Mouse (Mus musculus) C2C12 (cell line): ENCODE measurements around the gene Ell.

Experiments used
- CTCF ChIP-seq: IDR thresholded peaks from one replicate; pipeline ENCODE4 v1.5.1; 2011; ENCODE audit not compliant: control insufficient read depth, insufficient read depth, insufficient read length
- MAX ChIP-seq: IDR thresholded peaks from one replicate; pipeline ENCODE4 v1.6.1; 2011; ENCODE audit warnings: mild to moderate bottlenecking, control low read depth
- MYOD1 ChIP-seq: IDR thresholded peaks from one replicate; pipeline ENCODE4 v1.6.1; 2011; ENCODE audit warnings: low read depth; ENCODE audit not compliant: control insufficient read depth, insufficient read length
- MYOG ChIP-seq: IDR thresholded peaks from one replicate; pipeline ENCODE4 v1.6.1; 2011; ENCODE audit not compliant: control insufficient read depth, insufficient read length; ENCODE audit errors: extremely low read depth
- USF1 ChIP-seq: IDR thresholded peaks from one replicate; pipeline ENCODE4 v1.6.1; 2011; ENCODE audit warnings: low read depth, mild to moderate bottlenecking, control low read depth, moderate library complexity

- TF ChIP-seq CTCF (no peak), MAX (no peak), USF1 (no peak), MYOG (no peak), MYOD1 (no peak)
Observed at GRCm38 (mm10) chr8:70500386-70501301, 38.6 kb upstream of the Ell start.
